In the genomic region with DNA sequence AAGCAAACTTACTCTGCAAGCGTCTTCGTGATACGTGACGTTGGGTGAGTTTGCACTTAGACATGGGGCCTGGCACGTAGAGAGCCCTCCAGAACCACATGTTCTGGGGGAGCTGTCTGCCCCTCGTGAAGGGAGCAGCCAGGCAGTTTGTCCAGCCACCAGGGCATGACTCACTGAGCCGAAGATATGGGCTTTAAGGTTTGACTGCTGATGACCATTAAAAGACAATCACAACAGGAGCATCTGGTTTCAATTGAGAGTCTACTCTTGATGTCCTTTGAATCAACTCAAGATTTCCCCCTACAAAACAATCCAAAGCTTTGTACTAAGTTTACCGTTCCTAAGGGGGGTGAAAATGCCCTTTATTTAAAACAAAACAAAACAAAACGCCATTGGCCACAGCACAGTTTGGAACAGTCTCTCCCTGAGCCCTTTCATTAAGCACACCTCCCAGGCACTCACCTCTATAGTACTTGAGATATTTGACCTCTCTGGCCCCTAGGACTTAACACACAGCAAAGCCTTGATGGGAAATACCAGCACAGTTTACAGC, we compare ENCODE assay signal across 22 mouse cellular contexts. TPM values are rescaled to one million over a fixed set of nuclear protein-coding genes. Genes with fewer than 3 reads are reported as not detected.
DNase-seq lines count a peak whose midpoint lies in the region; ATAC-seq lines count a peak whose summit lies in the region.
"Had no signal": no experiment of that assay in that cellular context is flagged by ENCODE, and none has a peak within 500 bp of the region (broad histone marks: within the 10 kb centered on the region; RNA-seq: fewer than 3 reads in every experiment).

No protein-coding gene starts in this region.

- H3K4me1 ChIP-seq in embryonic facial prominence, embryonic 11.5 days (ENCODE audit: control insufficient read depth, insufficient read depth, low read length), result peaks cover 2% of the 10 kb centered on the region; the same call in 1 of the 2 replicates
- H3K4me1 ChIP-seq in limb, embryonic 12.5 days (replicated peaks), result peaks cover 17% of the 10 kb centered on the region
- H3K4me1 ChIP-seq in kidney, embryonic 15.5 days, result no peaks in the 10 kb centered on the region
- H3K4me1 ChIP-seq: midbrain, embryonic 15.5 days; neural tube, embryonic 12.5 days had no signal

- ATAC-seq in embryonic facial prominence, embryonic 11.5 days (replicated peaks; ENCODE audit: insufficient number of reproducible peaks, low FRiP score, low TSS enrichment, low read depth), result no peak
- no peak for ATAC-seq in limb, embryonic 12.5 days (ENCODE audit: insufficient number of reproducible peaks, insufficient read depth, low FRiP score, low TSS enrichment, low read depth)
- ATAC-seq in kidney, embryonic 15.5 days (replicated peaks; ENCODE audit: low FRiP score), result no peak
- ATAC-seq: CD4-positive, CD25-positive, alpha-beta regulatory T cell, adult 4 months; forebrain, postnatal 0 days; midbrain, embryonic 15.5 days had no signal

- peak; percentile 69 for DNase-seq in heart, adult 11 months
- no peak for DNase-seq in heart, adult 9 months (ENCODE audit: low spot score in 2 of 2)
- peak; percentile 76 for DNase-seq in NIH3T3 (ENCODE audit: low read depth)
- peak; percentile 57 for DNase-seq in embryonic facial prominence, embryonic 11.5 days (ENCODE audit: low spot score)
- no peak for DNase-seq in kidney, postnatal 4 days
- DNase-seq in gastrocnemius, adult 18-20 months (ENCODE audit: low spot score), result no peak
- DNase-seq: adrenal gland, postnatal 25 days; cerebellum, adult 9-10 months; forebrain, postnatal 0 days; kidney, adult 2 months; kidney, postnatal 10 days; lung, postnatal 14 days; retina, postnatal 1 day; thymus, postnatal 36 days had no signal

- no peaks in the 10 kb centered on the region for H3K27me3 ChIP-seq in embryonic facial prominence, embryonic 11.5 days (ENCODE audit: control insufficient read depth, insufficient read depth, low read length)
- H3K27me3 ChIP-seq in limb, embryonic 12.5 days, result no peaks in the 10 kb centered on the region
- no peaks in the 10 kb centered on the region for H3K27me3 ChIP-seq in kidney, embryonic 15.5 days
- H3K27me3 ChIP-seq: embryonic facial prominence, embryonic 15.5 days; midbrain, embryonic 15.5 days; neural tube, embryonic 12.5 days had no signal

- no peaks in the 10 kb centered on the region for H3K36me3 ChIP-seq in embryonic facial prominence, embryonic 11.5 days (replicated peaks; ENCODE audit: control insufficient read depth, insufficient read depth, low read depth, low read length)
- H3K36me3 ChIP-seq in limb, embryonic 12.5 days, result no peaks in the 10 kb centered on the region
- H3K36me3 ChIP-seq in kidney, embryonic 15.5 days, result no peaks in the 10 kb centered on the region
- H3K36me3 ChIP-seq: embryonic facial prominence, embryonic 15.5 days; heart, embryonic 10.5 days; midbrain, embryonic 15.5 days; neural tube, embryonic 12.5 days had no signal

- H3K27ac ChIP-seq in embryonic facial prominence, embryonic 11.5 days (replicated peaks; ENCODE audit: low read depth, low read length), result no peak overlapping the region
- peak overlapping the region; percentile 56; the same call in 1 of the 2 replicates for H3K27ac ChIP-seq in limb, embryonic 12.5 days
- H3K27ac ChIP-seq in kidney, embryonic 15.5 days, result no peak overlapping the region
- H3K27ac ChIP-seq: embryonic facial prominence, embryonic 15.5 days; heart, embryonic 10.5 days; layer of hippocampus, adult 2 months; midbrain, embryonic 15.5 days; neural tube, embryonic 12.5 days had no signal

- H3K9ac ChIP-seq in embryonic facial prominence, embryonic 11.5 days (replicated peaks; ENCODE audit: low read length), result no peak overlapping the region
- H3K9ac ChIP-seq in limb, embryonic 12.5 days (replicated peaks), result no peak overlapping the region
- H3K9ac ChIP-seq in kidney, embryonic 15.5 days, result no peak overlapping the region
- H3K9ac ChIP-seq: embryonic facial prominence, embryonic 15.5 days; forebrain, postnatal 0 days; midbrain, embryonic 15.5 days; neural tube, embryonic 12.5 days had no signal

- 39% methylated on average over 9 of the region's 9 CpGs for WGBS in embryonic facial prominence, embryonic 11.5 days
- 30% methylated on average over 9 of the region's 9 CpGs for WGBS in limb, embryonic 12.5 days
- WGBS in kidney, embryonic 15.5 days, result 64% methylated on average over 9 of the region's 9 CpGs

- no peaks in the 10 kb centered on the region for H3K9me3 ChIP-seq in embryonic facial prominence, embryonic 11.5 days (replicated peaks; ENCODE audit: control insufficient read depth, low read length)
- H3K9me3 ChIP-seq in limb, embryonic 12.5 days, result no peaks in the 10 kb centered on the region
- H3K9me3 ChIP-seq in kidney, embryonic 15.5 days (replicated peaks), result no peaks in the 10 kb centered on the region
- H3K9me3 ChIP-seq: embryonic facial prominence, embryonic 15.5 days; heart, embryonic 10.5 days; midbrain, embryonic 15.5 days; neural tube, embryonic 12.5 days had no signal

- H3K4me2 ChIP-seq in embryonic facial prominence, embryonic 11.5 days (ENCODE audit: low read depth, low read length), result no peak overlapping the region
- H3K4me2 ChIP-seq in limb, embryonic 12.5 days, result no peak overlapping the region
- no peak overlapping the region for H3K4me2 ChIP-seq in kidney, embryonic 15.5 days
- H3K4me2 ChIP-seq: embryonic facial prominence, embryonic 15.5 days; midbrain, embryonic 15.5 days; neural tube, embryonic 12.5 days had no signal

- H3K4me3 ChIP-seq in embryonic facial prominence, embryonic 11.5 days (ENCODE audit: low read depth, low read length), result no peak overlapping the region
- no peak overlapping the region for H3K4me3 ChIP-seq in limb, embryonic 12.5 days (replicated peaks)
- no peak overlapping the region for H3K4me3 ChIP-seq in kidney, embryonic 15.5 days (replicated peaks)
- H3K4me3 ChIP-seq: embryonic facial prominence, embryonic 15.5 days; heart, embryonic 10.5 days; layer of hippocampus, adult 2 months; midbrain, embryonic 15.5 days; neural tube, embryonic 12.5 days had no signal

RNA-seq across cellular contexts. Expression of a gene that starts 34.5 kb away (rescaled TPM):
- polyA plus RNA-seq in embryonic facial prominence, embryonic 11.5 days (2014; fragmentation: Nextera tagmentation; extraction: Ambion mirVana), result 24.3 and 24.4 TPM in 2 replicates
- 21.6 and 22.2 TPM in 2 replicates for polyA plus RNA-seq in limb, embryonic 12.5 days (2016; fragmentation: Nextera tagmentation; extraction: Ambion mirVana)
- polyA plus RNA-seq in kidney, embryonic 15.5 days (2015; fragmentation: Nextera tagmentation; extraction: Ambion mirVana), result 7.4 and 7.9 TPM in 2 replicates
- 1 to 10 TPM; 5.0 to 6.5 TPM for total RNA-seq in gastrocnemius, adult 18-20 months (2021)

Comparison
In these comparisons a context has a peak if more than half of its experiments do, and no peak if none do; other contexts are left out.
1. DNase-seq: peak in heart, adult 11 months (single experiment), NIH3T3 (single experiment) and embryonic facial prominence, embryonic 11.5 days (single experiment); none in heart, adult 9 months (0 of 2), kidney, postnatal 4 days (0 of 2) and gastrocnemius, adult 18-20 months (single experiment).